Mouse (Mus musculus) heart, embryonic 16.5 days (tissue): ENCODE data around the gene Hlcs. TPM values are rescaled to one million over a fixed set of nuclear protein-coding genes. Genes with fewer than 3 reads are reported as not detected.

Experiments used
- ATAC-seq: fragments of 200-750 bp; cut with Nextera tagmentation; replicated peaks from 2 replicates; pipeline ENCODE4 v1.8.0; 2017; ENCODE audit warnings: moderate number of reproducible peaks; ENCODE audit not compliant: insufficient read depth, low FRiP score; ENCODE audit errors: extremely low read depth
- H3K27ac ChIP-seq: fragments of 300-500 bp; sonication (generic); 2 replicates; pipeline ENCODE4 v1.5.1; 2014; ENCODE audit warnings: mild to moderate bottlenecking, low read length, control low read depth, moderate library complexity
- H3K27me3 ChIP-seq: fragments of 300-500 bp; sonication (generic); 2 replicates; pipeline ENCODE4 v1.6.1; 2014; ENCODE audit warnings: low read length, mixed read lengths; ENCODE audit not compliant: control insufficient read depth, insufficient read depth
- H3K36me3 ChIP-seq: fragments of 300-500 bp; sonication (generic); 2 replicates; pipeline ENCODE4 v1.6.1; 2014; ENCODE audit not compliant: control insufficient read depth, insufficient read depth
- H3K4me1 ChIP-seq: fragments of 300-500 bp; sonication (generic); 2 replicates; pipeline ENCODE4 v1.6.1; 2014; ENCODE audit warnings: low read length, mixed read lengths; ENCODE audit not compliant: control insufficient read depth, insufficient read depth
- H3K4me2 ChIP-seq: fragments of 300-500 bp; sonication (generic); 2 replicates; pipeline ENCODE4 v1.6.1; 2014; ENCODE audit warnings: low read depth, mild to moderate bottlenecking, control low read depth, low read length
- H3K4me3 ChIP-seq: fragments of 300-500 bp; sonication (generic); 2 replicates; pipeline ENCODE4 v1.5.1; 2014; ENCODE audit warnings: mild to moderate bottlenecking, control low read depth, low read length
- H3K9ac ChIP-seq: fragments of 300-500 bp; sonication (generic); 2 replicates; pipeline ENCODE4 v1.6.1; 2014; ENCODE audit warnings: low read length, control low read depth
- H3K9me3 ChIP-seq: fragments of 300-500 bp; sonication (generic); replicated peaks from 2 replicates; pipeline ENCODE4 v1.6.1; 2016; ENCODE audit warnings: low read length; ENCODE audit not compliant: control insufficient read depth
- WGBS: fragments of 180-500 bp; shearing (Covaris S2); extraction: QIAGEN DNeasy Blood & Tissue Kit; methylation state at CpG from one replicate; pipeline ENCODE4 v1.1.7; 2014; 5-methylcytosine and 5-hydroxymethylcytosine counted together
- polyA plus RNA-seq: library from polyadenylated mRNA; unstranded; fragments of >200 nt; fragmentation: Nextera tagmentation; extraction: Ambion mirVana; gene quantifications from 2 replicates; pipeline ENCODE4 v1.2.1, GENCODE M21; 2015

Hlcs gene
- polyA plus RNA-seq, 1 experiment from 2014 or later, result 6.8 TPM

DNA sequence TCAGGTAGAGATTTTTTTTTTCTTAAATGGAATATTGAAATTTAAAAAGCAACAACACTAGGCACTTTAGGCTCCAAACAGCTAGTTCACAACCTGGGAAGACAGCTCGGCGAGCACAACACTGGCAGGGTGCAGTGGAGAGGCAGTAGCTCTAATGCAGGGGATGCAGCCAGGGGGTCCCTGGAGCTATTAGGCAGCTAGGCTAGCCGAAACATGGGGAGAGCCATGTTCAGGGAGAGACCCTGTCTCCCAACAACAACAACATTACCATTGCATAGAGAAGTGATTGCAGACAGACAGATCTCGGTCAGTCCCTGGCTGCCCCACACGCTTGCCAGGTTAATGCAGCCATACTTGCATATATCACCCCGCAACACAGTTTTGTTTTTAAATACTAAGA lies 58.3 kb downstream of the Hlcs start:
- Histone ChIP-seq H3K4me3 (no peak overlapping the region), H3K9ac (no peak overlapping the region), H3K9me3 (no peaks in the 10 kb centered on the region), H3K36me3 (no peaks in the 10 kb centered on the region), H3K4me1 (peaks cover 2% of the 10 kb centered on the region; the same call in 1 of the 2 replicates), H3K27me3 (no peaks in the 10 kb centered on the region), H3K4me2 (no peak overlapping the region), H3K27ac (no peak overlapping the region)
- 95% methylated on average over 6 of the region's 6 CpGs for WGBS
- no peak for ATAC-seq

GRCm38 (mm10) chr16:94254415-94254891 lies 58.9 kb downstream of the Hlcs start:
- Histone ChIP-seq H3K36me3 (no peaks in the 10 kb centered on the region), H3K27me3 (no peaks in the 10 kb centered on the region), H3K9ac (no peak overlapping the region), H3K27ac (peak overlapping the region; percentile 66; the same call in 1 of the 2 replicates), H3K4me3 (no peak overlapping the region), H3K4me1 (peaks cover 2% of the 10 kb centered on the region; the same call in 1 of the 2 replicates), H3K9me3 (no peaks in the 10 kb centered on the region), H3K4me2 (no peak overlapping the region)
- no peak for ATAC-seq
- WGBS, result 81% methylated on average over 12 of the region's 12 CpGs

- 74% methylated on average over 24 of the region's 24 CpGs for WGBS
- Histone ChIP-seq H3K36me3 (no peaks in the 10 kb centered on the region), H3K4me1 (peaks cover 2% of the 10 kb centered on the region; the same call in 1 of the 2 replicates), H3K4me3 (no peak overlapping the region), H3K9me3 (no peaks in the 10 kb centered on the region), H3K27me3 (no peaks in the 10 kb centered on the region), H3K4me2 (no peak overlapping the region), H3K9ac (no peak overlapping the region), H3K27ac (peak overlapping the region; percentile 66; the same call in 1 of the 2 replicates)
- no peak for ATAC-seq
Measured at GRCm38 (mm10) chr16:94253671-94254414, 59.5 kb downstream of the Hlcs start.

DNA sequence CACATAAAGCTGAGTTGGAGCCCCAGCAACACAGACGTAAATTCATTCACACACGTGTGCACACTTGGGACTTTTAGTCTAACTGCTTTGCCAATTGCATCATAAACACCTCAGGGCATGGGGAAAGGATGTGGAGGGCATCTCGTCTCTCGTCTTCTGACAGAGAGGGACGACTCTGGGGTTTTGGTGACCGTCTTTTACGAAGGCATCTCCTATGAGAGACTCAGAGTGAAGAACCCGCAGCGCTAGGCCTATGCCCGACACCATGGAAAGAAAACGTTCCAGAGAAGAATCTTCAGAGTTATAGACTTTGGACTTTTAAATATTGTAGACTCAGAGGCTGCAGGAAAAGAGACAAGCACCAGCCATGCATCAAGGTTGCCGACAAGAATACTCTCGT lies 61.6 kb downstream of the Hlcs start:
- 86% methylated on average over 13 of the region's 13 CpGs for WGBS
- H3K4me2 ChIP-seq, result no peak overlapping the region
- H3K9ac ChIP-seq, result no peak overlapping the region
- no peak overlapping the region for H3K27ac ChIP-seq
- no peak for ATAC-seq
- no peaks in the 10 kb centered on the region for H3K27me3 ChIP-seq
- peaks cover 2% of the 10 kb centered on the region; the same call in 1 of the 2 replicates for H3K4me1 ChIP-seq
- H3K4me3 ChIP-seq, result no peak overlapping the region
- H3K36me3 ChIP-seq, result no peaks in the 10 kb centered on the region
- no peaks in the 10 kb centered on the region for H3K9me3 ChIP-seq

DNA sequence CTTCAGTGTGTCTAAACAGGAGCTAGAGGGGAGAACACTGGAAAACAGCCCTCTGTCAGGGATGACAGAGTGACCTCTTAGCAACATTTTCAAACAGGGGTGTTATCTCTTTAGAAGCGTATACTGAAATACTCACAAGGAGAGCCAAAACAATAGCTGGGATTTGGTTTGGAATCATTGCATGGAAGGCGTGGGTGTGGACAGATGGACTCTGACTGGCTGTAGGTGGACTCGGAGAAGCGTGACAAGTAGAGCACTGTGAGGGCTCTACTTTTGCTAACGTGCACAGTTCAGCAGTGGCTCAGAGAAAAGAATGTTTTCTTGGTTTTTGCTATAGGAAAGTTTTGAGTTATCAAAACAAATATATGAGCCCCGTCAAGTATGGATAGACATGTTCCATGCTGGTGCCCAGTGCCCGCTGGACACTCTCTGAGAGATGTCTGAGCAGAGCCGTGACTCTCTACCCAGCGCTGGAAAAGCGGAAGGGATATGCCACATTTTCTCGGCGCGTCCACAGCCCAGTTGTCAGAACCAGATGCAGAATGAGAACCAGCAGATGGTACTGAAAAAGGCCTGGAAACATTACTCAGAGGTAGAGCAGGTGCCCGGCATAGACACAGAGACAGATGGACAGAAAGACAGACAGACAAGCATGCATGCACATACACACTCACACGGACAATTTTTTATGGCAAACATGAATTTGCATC lies 62.6 kb downstream of the Hlcs start:
- H3K27ac ChIP-seq, result no peak overlapping the region
- no peaks in the 10 kb centered on the region for H3K36me3 ChIP-seq
- H3K9me3 ChIP-seq, result no peaks in the 10 kb centered on the region
- WGBS, result 79% methylated on average over 15 of the region's 15 CpGs
- no peak overlapping the region for H3K4me2 ChIP-seq
- no peak for ATAC-seq
- H3K27me3 ChIP-seq, result no peaks in the 10 kb centered on the region
- H3K4me3 ChIP-seq, result no peak overlapping the region
- no peak overlapping the region for H3K9ac ChIP-seq
- H3K4me1 ChIP-seq, result peaks cover 2% of the 10 kb centered on the region; the same call in 1 of the 2 replicates

- Histone ChIP-seq H3K27me3 (no peaks in the 10 kb centered on the region), H3K9me3 (no peaks in the 10 kb centered on the region)
Measured at GRCm38 (mm10) chr16:94250136-94250535, 63.2 kb downstream of the Hlcs start.

DNA sequence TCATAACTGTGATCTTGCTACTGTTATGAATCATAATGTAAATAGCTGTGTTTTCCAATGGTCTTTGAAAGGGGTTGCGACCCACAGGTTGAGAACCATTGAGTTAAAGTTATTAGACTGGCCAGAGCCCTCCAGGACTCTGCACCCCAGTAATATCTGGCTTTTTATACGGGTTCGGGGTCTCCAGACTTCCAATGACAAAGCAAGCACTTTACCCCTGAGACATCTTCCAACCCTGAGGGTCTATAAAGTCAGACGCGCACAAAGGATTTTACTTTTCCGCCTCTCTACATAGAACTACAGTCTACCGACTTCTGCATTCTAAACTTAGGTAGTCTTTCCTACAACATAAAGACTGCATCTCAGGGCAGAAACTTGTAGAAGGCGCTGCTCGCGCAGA lies 63.7 kb downstream of the Hlcs start:
- WGBS, result 78% methylated on average over 10 of the region's 10 CpGs
- Histone ChIP-seq H3K27me3 (no peaks in the 10 kb centered on the region), H3K4me1 (peaks cover 2% of the 10 kb centered on the region; the same call in 1 of the 2 replicates), H3K36me3 (no peaks in the 10 kb centered on the region), H3K9me3 (no peaks in the 10 kb centered on the region), H3K4me2 (no peak overlapping the region), H3K9ac (no peak overlapping the region), H3K27ac (no peak overlapping the region), H3K4me3 (no peak overlapping the region)
- ATAC-seq, result no peak

More at GRCm38 (mm10) chr16:94250136-94250535, 63.2 kb downstream of the Hlcs start:
- Histone ChIP-seq H3K36me3 (no peaks in the 10 kb centered on the region), H3K4me2 (no peak overlapping the region), H3K27ac (no peak overlapping the region), H3K9ac (no peak overlapping the region), H3K4me1 (peaks cover 2% of the 10 kb centered on the region; the same call in 1 of the 2 replicates), H3K4me3 (no peak overlapping the region)
- no peak for ATAC-seq
- WGBS, result 59% methylated on average over 12 of the region's 12 CpGs

DNA sequence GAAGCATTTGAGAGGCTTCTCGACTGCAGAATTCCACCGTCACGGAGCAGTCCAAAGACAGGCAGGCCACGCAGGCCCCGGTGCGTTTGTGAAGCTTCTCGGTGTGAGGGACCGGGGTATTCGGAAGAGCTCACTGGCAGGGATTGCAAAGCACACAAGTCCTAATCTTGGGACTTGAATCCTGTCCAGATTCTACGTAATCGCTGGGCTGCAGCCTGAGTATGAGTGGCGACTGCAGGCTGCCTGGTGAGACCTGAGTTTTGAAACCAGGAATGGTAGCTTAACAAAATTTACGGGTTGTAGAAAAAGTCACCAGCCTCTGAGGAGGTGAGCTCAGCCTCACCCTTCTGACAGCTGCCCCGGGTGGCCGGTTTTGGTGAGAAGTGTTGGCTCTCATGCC lies 64.7 kb downstream of the Hlcs start:
- Histone ChIP-seq H3K4me3 (no peak overlapping the region), H3K4me2 (no peak overlapping the region), H3K9ac (no peak overlapping the region), H3K4me1 (peaks cover 6% of the 10 kb centered on the region), H3K9me3 (no peaks in the 10 kb centered on the region), H3K27me3 (no peaks in the 10 kb centered on the region), H3K27ac (no peak overlapping the region), H3K36me3 (no peaks in the 10 kb centered on the region)
- ATAC-seq, result no peak
- 54% methylated on average over 15 of the region's 15 CpGs for WGBS

DNA sequence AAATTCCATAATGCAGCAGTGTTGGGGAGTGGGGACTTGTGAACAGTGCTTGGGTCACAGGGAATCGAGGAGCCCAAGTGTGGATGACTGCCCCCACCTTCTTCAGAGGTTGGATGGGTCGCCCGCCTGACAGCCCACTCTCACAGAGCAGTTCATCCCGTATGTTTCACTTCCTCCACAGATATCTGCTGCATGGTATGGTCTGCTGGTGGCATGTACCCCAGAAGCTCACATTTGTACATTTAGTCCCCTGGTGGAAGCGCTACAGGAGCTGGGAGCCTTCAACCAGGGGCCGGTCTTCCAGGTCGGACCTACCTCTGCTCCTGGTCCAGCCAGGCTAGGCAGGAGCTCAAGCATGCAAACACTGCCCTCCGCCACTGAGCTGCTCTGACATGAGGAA lies 66.4 kb downstream of the Hlcs start:
- Histone ChIP-seq H3K9me3 (no peaks in the 10 kb centered on the region), H3K27me3 (no peaks in the 10 kb centered on the region), H3K36me3 (no peaks in the 10 kb centered on the region), H3K4me2 (no peak overlapping the region), H3K4me1 (peaks cover 6% of the 10 kb centered on the region), H3K9ac (no peak overlapping the region), H3K27ac (no peak overlapping the region), H3K4me3 (no peak overlapping the region)
- WGBS, result 89% methylated on average over 8 of the region's 8 CpGs
- no peak for ATAC-seq
